In genomic region chr2:119972537-119972879, GRCm38 (mm10) we compare ENCODE assay signal across 8 mouse cellular contexts. TPM values are rescaled to one million over a fixed set of nuclear protein-coding genes. Genes with fewer than 3 reads are reported as not detected.
DNase-seq lines count a peak whose midpoint lies in the region; ATAC-seq and TF ChIP-seq lines count a peak whose summit lies in the region.

Mapkbp1 (plus strand) TSS chr2:119972699.

- H3K9ac ChIP-seq in limb, embryonic 15.5 days = peak within 1 kb of the TSS; percentile 86
- peak within 1 kb of the TSS; percentile 84 for H3K9ac ChIP-seq in stomach, postnatal 0 days (ENCODE audit: low read length)

- TF ChIP-seq POLR2A in bone marrow, adult 2 months (IDR thresholded peaks at IDR 0.05; ENCODE audit: borderline replicate concordance, control insufficient read depth, low read depth, low read length) = no peak

- intact Hi-C loops in heart, postnatal 10 days (cut with DNase I) = loop anchor here (2.0 kb wide), 3 partner anchors 22 to 200 kb away; no protein-coding TSS in a partner anchor

- no peaks in the 10 kb centered on the region for H3K27me3 ChIP-seq in limb, embryonic 15.5 days
- H3K27me3 ChIP-seq in stomach, postnatal 0 days (ENCODE audit: control insufficient read depth, insufficient read depth, low read length) = no peaks in the 10 kb centered on the region

- H3K36me3 ChIP-seq in limb, embryonic 15.5 days = no peaks in the 10 kb centered on the region
- H3K36me3 ChIP-seq in stomach, postnatal 0 days (ENCODE audit: control insufficient read depth, insufficient read depth, low read length) = no peaks in the 10 kb centered on the region

- no peak for DNase-seq in layer of hippocampus, adult 18-20 months (ENCODE audit: low spot score in 2 of 2)
- DNase-seq in layer of hippocampus, adult 11-12 months (ENCODE audit: low spot score) = no peak
- DNase-seq in heart, postnatal 10 days = no peak
- DNase-seq in stomach, postnatal 0 days (ENCODE audit: low spot score) = no peak
- DNase-seq in spleen, postnatal 10 days (ENCODE audit: low spot score in 2 of 2) = no peak
- DNase-seq in ovary, adult 18-20 months (ENCODE audit: low spot score) = no peak

- H3K27ac ChIP-seq in bone marrow, adult 2 months (ENCODE audit: control insufficient read depth, insufficient read depth, low read depth, low read length, poor library complexity) = peak within 1 kb of the TSS; percentile 43; the same call in 1 of the 2 replicates
- H3K27ac ChIP-seq in limb, embryonic 15.5 days = peak within 1 kb of the TSS; percentile 75
- H3K27ac ChIP-seq in stomach, postnatal 0 days (replicated peaks) = peak within 1 kb of the TSS; percentile 82

- H3K4me2 ChIP-seq in limb, embryonic 15.5 days = peak within 1 kb of the TSS; percentile 66
- H3K4me2 ChIP-seq in stomach, postnatal 0 days (replicated peaks; ENCODE audit: low read depth) = peak within 1 kb of the TSS; percentile 71

- TF ChIP-seq EP300 in stomach, postnatal 0 days (optimal IDR thresholded peaks at IDR 0.05) = no peak

- peaks cover 2% of the 10 kb centered on the region for H3K4me1 ChIP-seq in bone marrow, adult 2 months (ENCODE audit: control insufficient read depth, insufficient read depth, low read length)
- peaks cover 23% of the 10 kb centered on the region for H3K4me1 ChIP-seq in limb, embryonic 15.5 days
- H3K4me1 ChIP-seq in stomach, postnatal 0 days (replicated peaks; ENCODE audit: control insufficient read depth, insufficient read depth) = peaks cover 5% of the 10 kb centered on the region

- ATAC-seq in limb, embryonic 15.5 days (ENCODE audit: insufficient number of reproducible peaks, low FRiP score, low TSS enrichment, low read depth) = peak; percentile 67
- ATAC-seq in stomach, postnatal 0 days (ENCODE audit: low FRiP score, low TSS enrichment) = peak; percentile 74

- WGBS in bone marrow, adult 2 months = 2% methylated on average over 19 of the region's 19 CpGs
- under 1% methylated on average over 19 of the region's 19 CpGs for WGBS in limb, embryonic 15.5 days
- 2% methylated on average over 18 of the region's 19 CpGs for WGBS in stomach, postnatal 0 days

- no peaks in the 10 kb centered on the region for H3K9me3 ChIP-seq in limb, embryonic 15.5 days
- H3K9me3 ChIP-seq in stomach, postnatal 0 days (ENCODE audit: control insufficient read depth, low read length) = no peaks in the 10 kb centered on the region

- TF ChIP-seq CTCF in bone marrow, adult 2 months (IDR thresholded peaks at IDR 0.05; ENCODE audit: control insufficient read depth, insufficient read depth, low read length) = no peak
- TF ChIP-seq CTCF in stomach, postnatal 0 days (IDR thresholded peaks at IDR 0.05; ENCODE audit: low read depth) = no peak

- peak within 1 kb of the TSS; percentile 78 for H3K4me3 ChIP-seq in bone marrow, adult 2 months (replicated peaks; ENCODE audit: control insufficient read depth, low read depth, low read length)
- H3K4me3 ChIP-seq in limb, embryonic 15.5 days = peak within 1 kb of the TSS; percentile 70
- peak within 1 kb of the TSS; percentile 78 for H3K4me3 ChIP-seq in stomach, postnatal 0 days (ENCODE audit: low read depth, low read length)

RNA-seq across cellular contexts. Expression of gene Mapkbp1, which starts in this region (rescaled TPM):
- total RNA-seq in layer of hippocampus, adult 18-20 months (2021) = 10 to 100 TPM; 39.3 to 40.4 TPM
- 2.1 and 6.6 TPM in 2 replicates for polyA plus RNA-seq in bone marrow, adult 2 months (2011; ENCODE audit: insufficient read depth, insufficient read length, low replicate concordance, missing spikeins)
- total RNA-seq in heart, postnatal 10 days (2021) = 10 to 100 TPM; 11.8 to 12.7 TPM
- 4.0 and 4.3 TPM in 2 replicates for polyA plus RNA-seq in limb, embryonic 15.5 days (2015; fragmentation: Nextera tagmentation; extraction: Ambion mirVana)
- 1.1 and 1.3 TPM in 2 replicates for polyA plus RNA-seq in stomach, postnatal 0 days (2015; fragmentation: Nextera tagmentation; extraction: Ambion mirVana)
